Mouse (Mus musculus): ENCODE measurements around the gene Ablim1.

GRCm38 (mm10) chr19:57140071-57140470 is 174.6 kb downstream of the Ablim1 start:
- TF ChIP-seq CTCF (IDR thresholded peaks at IDR 0.05; ENCODE audit: low read depth), result 0 out of 2 replicates have a peak, but pooled peaks have one; percentile 17
- no peak for TF ChIP-seq EP300 (optimal IDR thresholded peaks at IDR 0.05)

All from stomach, postnatal 0 days (tissue).